Mouse (Mus musculus) MEL (cell line): ENCODE results near the gene Ccdc121.

ENCODE experiments used
- CHD2 ChIP-seq: IDR thresholded peaks from 2 replicates; pipeline ENCODE4 v1.6.1; 2011; ENCODE audit warnings: low read length, improper control_type of control experiment
- CTCF ChIP-seq, 3 experiments: IDR thresholded peaks in 2 of 3; conservative IDR thresholded peaks in 1 of 3; 2 replicates each; pipeline ENCODE4 v1.5.1; 2011 to 2012; ENCODE audit warnings: low read length in 3 of 3, low read depth in 2 of 3, mild to moderate bottlenecking in 2 of 3, improper control_type of control experiment in 1 of 3, inconsistent platforms in 1 of 3, mixed read lengths in 1 of 3, moderate library complexity in 1 of 3; ENCODE audit not compliant: control insufficient read depth in 1 of 3, insufficient read depth in 1 of 3, poor library complexity in 1 of 3, severe bottlenecking in 1 of 3
- JUND ChIP-seq: IDR thresholded peaks from 2 replicates; pipeline ENCODE4 v1.6.1; 2011; ENCODE audit warnings: low read depth, mild to moderate bottlenecking, improper control_type of control experiment, low read length
- MAX ChIP-seq: IDR thresholded peaks from 2 replicates; pipeline ENCODE4 v1.6.1; 2011; ENCODE audit warnings: low read length, improper control_type of control experiment
- MEF2A ChIP-seq: IDR thresholded peaks from 2 replicates; pipeline ENCODE4 v1.6.1; 2014; ENCODE audit warnings: low read depth, mild to moderate bottlenecking, inconsistent platforms, low read length, improper control_type of control experiment; ENCODE audit not compliant: poor library complexity, insufficient replicate concordance, severe bottlenecking; ENCODE audit errors: extremely low read depth
- POLR2A ChIP-seq, 2 experiments: IDR thresholded peaks; 2 replicates each; pipeline ENCODE4 v1.6.1; 2011 to 2012; ENCODE audit warnings: low read length in 2 of 2, mild to moderate bottlenecking in 2 of 2, control low read depth in 1 of 2, improper control_type of control experiment in 1 of 2, low read depth in 1 of 2, moderate library complexity in 1 of 2; ENCODE audit not compliant: control insufficient read depth in 1 of 2, insufficient read depth in 1 of 2, poor library complexity in 1 of 2
- POLR2AphosphoS5 ChIP-seq: IDR thresholded peaks from 2 replicates; pipeline ENCODE4 v1.6.1; 2012; ENCODE audit warnings: low read depth, borderline replicate concordance, mild to moderate bottlenecking, inconsistent platforms, low read length, moderate library complexity, mixed read lengths
- RCOR1 ChIP-seq: IDR thresholded peaks from 2 replicates; pipeline ENCODE4 v1.6.1; 2012; ENCODE audit warnings: low read depth, mild to moderate bottlenecking, inconsistent platforms, low read length, improper control_type of control experiment
- USF2 ChIP-seq, 2 experiments: IDR thresholded peaks; 2 replicates each; pipeline ENCODE4 v1.6.1; 2011 to 2012; ENCODE audit warnings: improper control_type of control experiment in 2 of 2, low read length in 2 of 2, borderline replicate concordance in 1 of 2, inconsistent platforms in 1 of 2, low read depth in 1 of 2, mild to moderate bottlenecking in 1 of 2; ENCODE audit not compliant: insufficient read depth in 1 of 2
- ZC3H11A ChIP-seq: IDR thresholded peaks from 2 replicates; pipeline ENCODE4 v1.6.1; 2012; ENCODE audit warnings: low read depth, mild to moderate bottlenecking, inconsistent platforms, low read length, improper control_type of control experiment
- ZNF384 ChIP-seq: IDR thresholded peaks from 2 replicates; pipeline ENCODE4 v1.6.1; 2012; ENCODE audit warnings: low read depth, mild to moderate bottlenecking, inconsistent platforms, low read length, improper control_type of control experiment

DNA sequence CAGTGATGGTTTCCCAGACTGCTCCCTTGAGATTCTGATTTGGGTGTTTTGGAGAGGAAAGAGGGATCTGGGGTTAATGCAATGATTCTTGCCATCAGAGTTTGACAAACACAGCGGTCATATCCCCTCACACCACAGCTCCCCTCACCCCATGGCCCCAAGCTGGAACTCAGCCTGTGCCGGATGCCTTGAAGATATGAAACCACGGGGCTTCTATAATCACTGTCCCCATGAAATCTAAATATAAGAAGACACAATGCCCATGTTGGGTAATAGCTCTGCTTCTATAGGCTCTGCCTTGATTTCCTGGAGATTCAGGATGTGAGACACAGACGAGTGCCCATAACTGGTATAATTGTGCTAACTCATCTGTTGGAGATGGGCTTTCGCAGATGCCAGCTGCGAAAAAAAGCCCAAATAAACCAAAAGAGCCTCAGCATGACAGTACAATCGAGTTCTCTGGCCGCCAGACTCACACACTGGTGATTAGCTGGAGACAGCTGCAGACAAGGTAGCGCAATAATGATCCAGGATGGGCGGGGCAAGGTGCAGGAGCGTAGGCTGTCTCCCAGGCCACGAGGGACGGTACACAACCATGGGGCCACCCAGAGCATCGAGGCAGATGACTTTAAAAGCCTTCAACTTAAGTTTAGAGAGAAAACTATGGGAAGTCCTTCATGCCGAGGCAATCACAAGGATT, 1.3 kb upstream of the Ccdc121 start:
- TF ChIP-seq USF2 (IDR thresholded peaks at IDR 0.05; ENCODE audit: borderline replicate concordance in 1 of 2, insufficient read depth in 1 of 2, low read depth in 1 of 2, low read length in 2 of 2) (no peak), ZNF384 (no peak), RCOR1 (no peak), POLR2A (IDR thresholded peaks at IDR 0.05; ENCODE audit: control insufficient read depth in 1 of 2, insufficient read depth in 1 of 2, low read depth in 1 of 2, low read length in 2 of 2, poor library complexity in 1 of 2) (no peak), JUND (no peak), MAX (no peak), CHD2 (no peak), CTCF (IDR thresholded peaks at IDR 0.05 in 2 of 3, conservative IDR thresholded peaks at IDR 0.05 in 1 of 3; ENCODE audit: control insufficient read depth in 1 of 3, insufficient read depth in 1 of 3, low read depth in 2 of 3, low read length in 3 of 3, poor library complexity in 1 of 3, severe bottlenecking in 1 of 3) (no peak), MEF2A (no peak), POLR2AphosphoS5 (no peak), ZC3H11A (no peak)
